Mouse (Mus musculus): ENCODE measurements around the gene Gfm2.

DNA sequence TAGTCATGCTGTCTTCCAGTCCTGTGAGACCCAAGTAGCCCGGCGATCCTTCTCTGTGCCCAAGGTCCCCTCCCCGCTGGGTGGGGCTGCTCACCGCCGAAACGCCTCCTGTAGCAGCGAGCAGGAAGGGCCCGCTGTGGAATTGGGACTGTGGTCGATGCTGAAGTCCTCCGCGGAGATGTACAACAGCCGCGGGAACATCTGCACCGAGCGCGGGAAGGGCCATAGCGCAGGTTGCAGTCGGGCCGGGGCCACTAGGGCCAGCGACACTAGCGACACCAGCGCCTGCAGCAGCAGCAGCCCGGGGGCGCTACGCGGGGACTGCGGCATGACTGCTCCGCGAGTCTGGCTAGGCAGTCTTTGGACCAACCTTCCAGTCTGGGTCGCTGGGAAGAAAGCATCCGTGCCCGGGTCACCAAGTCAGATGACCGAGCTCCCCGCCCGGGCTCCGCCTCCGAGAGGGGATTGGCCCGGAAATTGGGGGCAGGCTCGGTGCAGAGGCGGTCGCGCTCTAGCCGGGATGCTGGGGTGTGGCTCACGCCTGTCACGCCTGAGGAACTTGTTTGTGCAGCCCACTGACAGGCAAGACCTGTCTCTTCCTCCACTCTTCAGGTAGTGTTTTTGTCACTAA, 60.3 kb downstream of the Gfm2 start, which contains the start of gene Hexb:
- TF ChIP-seq POLR2A (IDR thresholded peaks at IDR 0.05; ENCODE audit: borderline replicate concordance, insufficient read depth, low read length) (peak; percentile 56; the same call in 1 of the 2 replicates), CTCF (IDR thresholded peaks at IDR 0.05; ENCODE audit: borderline replicate concordance, insufficient read depth, low read depth, low read length) (no peak)

All from cerebellum, adult 2 months (tissue).